Mouse (Mus musculus): ENCODE measurements around the gene Olfr1226. TPM values are rescaled to one million over a fixed set of nuclear protein-coding genes. Genes with fewer than 3 reads are reported as not detected.

The Olfr1226 gene
- not detected in 2 replicates for polyA plus RNA-seq (2012; ENCODE audit: low replicate concordance)

GRCm38 (mm10) chr2:89199948-89200347 lies at the start of gene Olfr1226:
Gene Olfr1226, minus strand, starts transcription at chr2:89200048.

GRCm38 (mm10) chr2:89174569-89174968 lies 25.3 kb downstream of the Olfr1226 start, which contains the start of gene Olfr1225:
Gene Olfr1225, minus strand, starts transcription at chr2:89174669.

GRCm38 (mm10) chr2:89163991-89164390 lies 35.9 kb downstream of the Olfr1226 start, which contains the start of gene Olfr1224-ps1:
Gene Olfr1224-ps1, minus strand, starts transcription at chr2:89164091.

GRCm38 (mm10) chr2:89151460-89151859 lies 48.4 kb downstream of the Olfr1226 start, which contains the start of gene Olfr1223:
Gene Olfr1223, minus strand, starts transcription at chr2:89151560.

Other genes with a start within 250 kb of the Olfr1226 start
- gene Olfr1212, start 246.1 kb downstream of the Olfr1226 start, polyA plus RNA-seq (2012; ENCODE audit: low replicate concordance): not detected in 2 replicates
- gene Gm13762, start 219.8 kb downstream of the Olfr1226 start, polyA plus RNA-seq (2012; ENCODE audit: low replicate concordance): not detected in 2 replicates
- gene Olfr1214, start 207.4 kb downstream of the Olfr1226 start, polyA plus RNA-seq (2012; ENCODE audit: low replicate concordance): not detected in 2 replicates
- not detected in 2 replicates for gene Olfr1215, start 193.1 kb downstream of the Olfr1226 start, polyA plus RNA-seq (2012; ENCODE audit: low replicate concordance)
- not detected in 2 replicates for gene Olfr1216, start 181.7 kb downstream of the Olfr1226 start, polyA plus RNA-seq (2012; ENCODE audit: low replicate concordance)
- gene Olfr1217, start 168.0 kb downstream of the Olfr1226 start, polyA plus RNA-seq (2012; ENCODE audit: low replicate concordance): not detected in 2 replicates
- gene Olfr1218, start 138.9 kb downstream of the Olfr1226 start, polyA plus RNA-seq (2012; ENCODE audit: low replicate concordance): not detected in 2 replicates
- gene Olfr1219, start 116.5 kb downstream of the Olfr1226 start, polyA plus RNA-seq (2012; ENCODE audit: low replicate concordance): not detected in 2 replicates
- gene Olfr1220, start 93.2 kb downstream of the Olfr1226 start, polyA plus RNA-seq (2012; ENCODE audit: low replicate concordance): not detected in 2 replicates
- not detected in 2 replicates for gene Olfr1221, start 82.8 kb downstream of the Olfr1226 start, polyA plus RNA-seq (2012; ENCODE audit: low replicate concordance)
- not detected in 2 replicates for gene Olfr1222, start 67.0 kb downstream of the Olfr1226 start, polyA plus RNA-seq (2012; ENCODE audit: low replicate concordance)
- gene Olfr1223, start 48.5 kb downstream of the Olfr1226 start, polyA plus RNA-seq (2012; ENCODE audit: low replicate concordance): not detected in 2 replicates
- gene Olfr1224-ps1, start 36.0 kb downstream of the Olfr1226 start, polyA plus RNA-seq (2012; ENCODE audit: low replicate concordance): not detected in 2 replicates
- not detected in 2 replicates for gene Olfr1225, start 25.4 kb downstream of the Olfr1226 start, polyA plus RNA-seq (2012; ENCODE audit: low replicate concordance)
- gene Olfr1228, start 54.0 kb upstream of the Olfr1226 start, polyA plus RNA-seq (2012; ENCODE audit: low replicate concordance): not detected in 2 replicates
- not detected in 2 replicates for gene Olfr1229, start 88.0 kb upstream of the Olfr1226 start, polyA plus RNA-seq (2012; ENCODE audit: low replicate concordance)
- gene Olfr1230, start 97.2 kb upstream of the Olfr1226 start, polyA plus RNA-seq (2012; ENCODE audit: low replicate concordance): not detected in 2 replicates
- gene Olfr1231, start 107.0 kb upstream of the Olfr1226 start, polyA plus RNA-seq (2012; ENCODE audit: low replicate concordance): not detected in 2 replicates
- not detected in 2 replicates for gene Olfr1232, start 129.6 kb upstream of the Olfr1226 start, polyA plus RNA-seq (2012; ENCODE audit: low replicate concordance)
- gene Olfr1233, start 142.3 kb upstream of the Olfr1226 start, polyA plus RNA-seq (2012; ENCODE audit: low replicate concordance): not detected in 2 replicates
- gene Olfr1234, start 164.8 kb upstream of the Olfr1226 start, polyA plus RNA-seq (2012; ENCODE audit: low replicate concordance): not detected in 2 replicates
- not detected in 2 replicates for gene Olfr1238, start 209.6 kb upstream of the Olfr1226 start, polyA plus RNA-seq (2012; ENCODE audit: low replicate concordance)
- not detected in 2 replicates for gene Olfr1239, start 220.4 kb upstream of the Olfr1226 start, polyA plus RNA-seq (2012; ENCODE audit: low replicate concordance)
- not detected in 2 replicates for gene Olfr1240, start 243.0 kb upstream of the Olfr1226 start, polyA plus RNA-seq (2012; ENCODE audit: low replicate concordance)